In genomic region chr2:144160434-144160833, GRCm38 (mm10) we compare ENCODE assay signal across 9 mouse cellular contexts.
DNase-seq lines count a peak whose midpoint lies in the region; ATAC-seq and TF ChIP-seq lines count a peak whose summit lies in the region.
"Had no signal": no experiment of that assay in that cellular context is flagged by ENCODE, and none has a peak within 500 bp of the region (broad histone marks: within the 10 kb centered on the region; RNA-seq: fewer than 3 reads in every experiment).

No protein-coding gene starts in this region.

- 0 out of 2 replicates have a peak, but pooled peaks cover 2% of the 10 kb centered on the region for H3K4me1 ChIP-seq in midbrain, embryonic 11.5 days (ENCODE audit: control insufficient read depth, insufficient read depth, low read length)
- H3K4me1 ChIP-seq in midbrain, postnatal 0 days (ENCODE audit: insufficient read depth, low read length): 0 out of 2 replicates have a peak, but pooled peaks cover 10% of the 10 kb centered on the region
- H3K4me1 ChIP-seq in neural tube, embryonic 13.5 days (replicated peaks): peaks cover 35% of the 10 kb centered on the region

- 72% methylated on average over 10 of the region's 10 CpGs for WGBS in midbrain, embryonic 11.5 days
- WGBS in midbrain, postnatal 0 days: 68% methylated on average over 10 of the region's 10 CpGs
- 69% methylated on average over 10 of the region's 10 CpGs for WGBS in neural tube, embryonic 13.5 days

- H3K9me3 ChIP-seq in midbrain, embryonic 11.5 days (ENCODE audit: control insufficient read depth, low read length): no peaks in the 10 kb centered on the region
- H3K9me3 ChIP-seq in midbrain, postnatal 0 days (ENCODE audit: low read length): no peaks in the 10 kb centered on the region
- H3K9me3 ChIP-seq in neural tube, embryonic 13.5 days: no peaks in the 10 kb centered on the region

- no peak overlapping the region for H3K9ac ChIP-seq in midbrain, embryonic 11.5 days (ENCODE audit: low read length)
- H3K9ac ChIP-seq in midbrain, postnatal 0 days (replicated peaks; ENCODE audit: low read length, poor library complexity, severe bottlenecking): no peak overlapping the region
- H3K9ac ChIP-seq in neural tube, embryonic 13.5 days: no peak overlapping the region

- 0 out of 2 replicates have a peak, but pooled peaks cover 2% of the 10 kb centered on the region for H3K27me3 ChIP-seq in midbrain, embryonic 11.5 days (ENCODE audit: control insufficient read depth, insufficient read depth, low read length)
- no peaks in the 10 kb centered on the region for H3K27me3 ChIP-seq in midbrain, postnatal 0 days (ENCODE audit: insufficient read depth, low read length)
- H3K27me3 ChIP-seq in neural tube, embryonic 13.5 days: peaks cover 11% of the 10 kb centered on the region; the same call in 1 of the 2 replicates

- no peak for TF ChIP-seq CTCF in midbrain, postnatal 0 days (IDR thresholded peaks at IDR 0.05)

- H3K27ac ChIP-seq in midbrain, embryonic 11.5 days (ENCODE audit: low read depth, low read length): no peak overlapping the region
- H3K27ac ChIP-seq in midbrain, postnatal 0 days (ENCODE audit: low read depth, low read length): no peak overlapping the region
- H3K27ac ChIP-seq in neural tube, embryonic 13.5 days (replicated peaks): 0 out of 2 replicates have a peak overlapping the region, but pooled peaks have one; percentile 54

- intact Hi-C loops in heart, postnatal 10 days (cut with DNase I): loop anchor here (10.0 kb wide), 1 partner anchor 146 kb away; the partner anchor contains the start of gene Rrbp1

- H3K4me2 ChIP-seq in midbrain, embryonic 11.5 days: no peak overlapping the region
- H3K4me2 ChIP-seq in midbrain, postnatal 0 days (ENCODE audit: low read depth, low read length, poor library complexity, severe bottlenecking): no peak overlapping the region
- H3K4me2 ChIP-seq in neural tube, embryonic 13.5 days: no peak overlapping the region

- no peaks in the 10 kb centered on the region for H3K36me3 ChIP-seq in midbrain, embryonic 11.5 days (ENCODE audit: control insufficient read depth, insufficient read depth, low read length)
- no peaks in the 10 kb centered on the region for H3K36me3 ChIP-seq in midbrain, postnatal 0 days (ENCODE audit: insufficient read depth, low read length)
- H3K36me3 ChIP-seq in neural tube, embryonic 13.5 days: no peaks in the 10 kb centered on the region

- DNase-seq in adrenal gland, postnatal 14 days: peak; percentile 14
- DNase-seq in adrenal gland, postnatal 25 days: no peak
- peak; percentile 66 for DNase-seq in midbrain, embryonic 11.5 days (ENCODE audit: low spot score, missing footprints)
- DNase-seq in midbrain, postnatal 0 days (ENCODE audit: low spot score): no peak
- DNase-seq in heart, postnatal 10 days: peak; percentile 69
- DNase-seq in embryo, embryonic 10 days (ENCODE audit: low spot score): no peak
- no peak for DNase-seq in adrenal gland, postnatal 4 days (ENCODE audit: low spot score in 2 of 2)
- DNase-seq: thymus, adult 18-20 months had no signal

- ATAC-seq in midbrain, embryonic 11.5 days (ENCODE audit: low FRiP score): no peak
- ATAC-seq in midbrain, postnatal 0 days (ENCODE audit: low FRiP score): no peak
- no peak for ATAC-seq in neural tube, embryonic 13.5 days (ENCODE audit: low read depth)

- H3K4me3 ChIP-seq in midbrain, embryonic 11.5 days (ENCODE audit: low read depth, low read length): no peak overlapping the region
- no peak overlapping the region for H3K4me3 ChIP-seq in midbrain, postnatal 0 days (ENCODE audit: low read depth, low read length)
- no peak overlapping the region for H3K4me3 ChIP-seq in neural tube, embryonic 13.5 days

Comparison
In these comparisons a context has a peak if more than half of its experiments do, and no peak if none do; other contexts are left out.
1. DNase-seq: peak in adrenal gland, postnatal 14 days (single experiment), midbrain, embryonic 11.5 days (single experiment) and heart, postnatal 10 days (2 of 2); none in adrenal gland, postnatal 25 days (single experiment), midbrain, postnatal 0 days (single experiment), embryo, embryonic 10 days (single experiment) and adrenal gland, postnatal 4 days (0 of 2).